Mouse (Mus musculus) limb, embryonic 15.5 days (tissue): ENCODE data around the gene 1700056E22Rik. TPM values are rescaled to one million over a fixed set of nuclear protein-coding genes. Genes with fewer than 3 reads are reported as not detected.

Source experiments
- ATAC-seq: fragments of 200-750 bp; cut with Nextera tagmentation; 2 replicates; pipeline ENCODE4 v1.8.0; 2017; ENCODE audit warnings: low read depth, moderate TSS enrichment; ENCODE audit not compliant: insufficient number of reproducible peaks, low FRiP score, low TSS enrichment
- H3K27ac ChIP-seq: fragments of 300-500 bp; sonication (generic); 2 replicates; pipeline ENCODE4 v1.5.1; 2015; ENCODE audit warnings: moderate library complexity, mild to moderate bottlenecking, inconsistent platforms
- H3K27me3 ChIP-seq: fragments of 300-500 bp; sonication (generic); 2 replicates; pipeline ENCODE4 v1.6.1; 2015; ENCODE audit warnings: inconsistent platforms
- H3K36me3 ChIP-seq: fragments of 300-500 bp; sonication (generic); 2 replicates; pipeline ENCODE4 v1.6.1; 2015; ENCODE audit warnings: inconsistent platforms
- H3K4me1 ChIP-seq: fragments of 300-500 bp; sonication (generic); 2 replicates; pipeline ENCODE4 v1.6.1; 2015; ENCODE audit warnings: inconsistent platforms
- H3K4me2 ChIP-seq: fragments of 300-500 bp; sonication (generic); 2 replicates; pipeline ENCODE4 v1.6.1; 2015; ENCODE audit warnings: mild to moderate bottlenecking, inconsistent platforms
- H3K4me3 ChIP-seq: fragments of 300-500 bp; sonication (generic); 2 replicates; pipeline ENCODE4 v1.5.1; 2015; ENCODE audit warnings: mild to moderate bottlenecking, inconsistent platforms
- H3K9ac ChIP-seq: fragments of 300-500 bp; sonication (generic); 2 replicates; pipeline ENCODE4 v1.6.1; 2015; ENCODE audit warnings: inconsistent platforms
- H3K9me3 ChIP-seq: fragments of 300-500 bp; sonication (generic); 2 replicates; pipeline ENCODE4 v1.6.1; 2016; ENCODE audit warnings: inconsistent platforms
- WGBS: fragments of 180-500 bp; shearing (Covaris S2); methylation state at CpG from one replicate; pipeline ENCODE4 v1.1.7; 2015; 5-methylcytosine and 5-hydroxymethylcytosine counted together
- polyA plus RNA-seq: library from polyadenylated mRNA; unstranded; fragments of >200 nt; fragmentation: Nextera tagmentation; extraction: Ambion mirVana; gene quantifications from 2 replicates; pipeline ENCODE4 v1.2.1, GENCODE M21; 2015

1700056E22Rik gene
- polyA plus RNA-seq, 1 experiment from 2014 or later = 1.2 TPM

GRCm38 (mm10) chr1:184014091-184014490, 20.0 kb downstream of the 1700056E22Rik start:
- Histone ChIP-seq H3K4me2 (no peak overlapping the region), H3K9ac (no peak overlapping the region), H3K9me3 (no peaks in the 10 kb centered on the region), H3K27ac (no peak overlapping the region), H3K36me3 (no peaks in the 10 kb centered on the region), H3K4me1 (no peaks in the 10 kb centered on the region), H3K4me3 (no peak overlapping the region), H3K27me3 (no peaks in the 10 kb centered on the region)
- 82% methylated on average over 3 of the region's 3 CpGs for WGBS
- no peak for ATAC-seq

GRCm38 (mm10) chr1:184013106-184013505, 21.0 kb downstream of the 1700056E22Rik start, which contains the start of gene Dusp10:
Gene Dusp10 (plus strand): TSS chr1:184013302.
- Histone ChIP-seq H3K9me3 (no peaks in the 10 kb centered on the region), H3K27me3 (no peaks in the 10 kb centered on the region), H3K27ac (no peak within 1 kb of the TSS), H3K4me2 (no peak within 1 kb of the TSS), H3K36me3 (no peaks in the 10 kb centered on the region), H3K4me3 (no peak within 1 kb of the TSS), H3K4me1 (no peaks in the 10 kb centered on the region), H3K9ac (no peak within 1 kb of the TSS)
- whole genome bisulfite sequencing = 86% methylated on average over 4 of the region's 4 CpGs
- ATAC-seq = no peak

- 92% methylated on average over 6 of the region's 6 CpGs for WGBS
These were observed 22.8 kb downstream of the 1700056E22Rik start for GRCm38 (mm10) chr1:184011311-184011710.

GRCm38 (mm10) chr1:184006086-184006485, 28.0 kb downstream of the 1700056E22Rik start:
- no peak for ATAC-seq
- Histone ChIP-seq H3K9me3 (no peaks in the 10 kb centered on the region), H3K9ac (no peak overlapping the region), H3K27ac (no peak overlapping the region), H3K4me2 (no peak overlapping the region), H3K27me3 (no peaks in the 10 kb centered on the region), H3K4me3 (no peak overlapping the region), H3K36me3 (no peaks in the 10 kb centered on the region), H3K4me1 (no peaks in the 10 kb centered on the region)

More at GRCm38 (mm10) chr1:184011311-184011710, 22.8 kb downstream of the 1700056E22Rik start:
- Histone ChIP-seq H3K4me2 (no peak overlapping the region), H3K4me3 (no peak overlapping the region), H3K27me3 (no peaks in the 10 kb centered on the region), H3K9me3 (no peaks in the 10 kb centered on the region), H3K36me3 (no peaks in the 10 kb centered on the region), H3K4me1 (no peaks in the 10 kb centered on the region), H3K9ac (no peak overlapping the region), H3K27ac (no peak overlapping the region)
- no peak for ATAC-seq

GRCm38 (mm10) chr1:184005315-184006058, 28.6 kb downstream of the 1700056E22Rik start:
- WGBS = 54% methylated on average over 6 of the region's 6 CpGs
- H3K36me3 ChIP-seq = no peaks in the 10 kb centered on the region
- no peak overlapping the region for H3K4me2 ChIP-seq

GRCm38 (mm10) chr1:184004311-184004710, 29.8 kb downstream of the 1700056E22Rik start:
- H3K9ac ChIP-seq = no peak overlapping the region
- no peak overlapping the region for H3K4me3 ChIP-seq
- no peaks in the 10 kb centered on the region for H3K27me3 ChIP-seq
- H3K27ac ChIP-seq = no peak overlapping the region
- 33% methylated on average over 2 of the region's 2 CpGs for WGBS
- ATAC-seq = no peak
- H3K36me3 ChIP-seq = no peaks in the 10 kb centered on the region
- H3K9me3 ChIP-seq = no peaks in the 10 kb centered on the region
- H3K4me1 ChIP-seq = no peaks in the 10 kb centered on the region
- H3K4me2 ChIP-seq = no peak overlapping the region

More at GRCm38 (mm10) chr1:184005315-184006058, 28.6 kb downstream of the 1700056E22Rik start:
- Histone ChIP-seq H3K9me3 (no peaks in the 10 kb centered on the region), H3K4me1 (no peaks in the 10 kb centered on the region), H3K27ac (no peak overlapping the region), H3K9ac (no peak overlapping the region), H3K4me3 (no peak overlapping the region), H3K27me3 (no peaks in the 10 kb centered on the region)
- ATAC-seq = no peak

GRCm38 (mm10) chr1:184002470-184002869, 31.6 kb downstream of the 1700056E22Rik start:
- Histone ChIP-seq H3K36me3 (no peaks in the 10 kb centered on the region), H3K4me3 (no peak overlapping the region), H3K9me3 (no peaks in the 10 kb centered on the region), H3K4me1 (no peaks in the 10 kb centered on the region), H3K27me3 (no peaks in the 10 kb centered on the region), H3K9ac (no peak overlapping the region), H3K4me2 (no peak overlapping the region), H3K27ac (no peak overlapping the region)
- ATAC-seq = no peak
- 71% methylated on average over 2 of the region's 2 CpGs for WGBS

GRCm38 (mm10) chr1:183997207-183997606, 36.9 kb downstream of the 1700056E22Rik start:
- Histone ChIP-seq H3K4me1 (no peaks in the 10 kb centered on the region), H3K9ac (no peak overlapping the region), H3K36me3 (no peaks in the 10 kb centered on the region), H3K4me2 (no peak overlapping the region), H3K27ac (no peak overlapping the region), H3K9me3 (no peaks in the 10 kb centered on the region), H3K4me3 (no peak overlapping the region), H3K27me3 (no peaks in the 10 kb centered on the region)
- WGBS = 71% methylated on average over 2 of the region's 2 CpGs
- ATAC-seq = no peak

- H3K27me3 ChIP-seq = no peaks in the 10 kb centered on the region
- 86% methylated on average over 2 of the region's 2 CpGs for WGBS
- H3K27ac ChIP-seq = no peak overlapping the region
- no peaks in the 10 kb centered on the region for H3K4me1 ChIP-seq
- no peak for ATAC-seq
- H3K36me3 ChIP-seq = no peaks in the 10 kb centered on the region
- H3K4me3 ChIP-seq = no peak overlapping the region
- no peak overlapping the region for H3K4me2 ChIP-seq
- no peaks in the 10 kb centered on the region for H3K9me3 ChIP-seq
- no peak overlapping the region for H3K9ac ChIP-seq
These were observed 42.2 kb downstream of the 1700056E22Rik start for GRCm38 (mm10) chr1:183991921-183992320.

GRCm38 (mm10) chr1:183987711-183988245, 46.3 kb downstream of the 1700056E22Rik start:
- ATAC-seq = no peak
- no peaks in the 10 kb centered on the region for H3K4me1 ChIP-seq
- no peak overlapping the region for H3K9ac ChIP-seq
- H3K9me3 ChIP-seq = no peaks in the 10 kb centered on the region
- H3K36me3 ChIP-seq = no peaks in the 10 kb centered on the region
- WGBS = 82% methylated on average over 7 of the region's 7 CpGs
- H3K27me3 ChIP-seq = no peaks in the 10 kb centered on the region
- no peak overlapping the region for H3K27ac ChIP-seq
- H3K4me3 ChIP-seq = no peak overlapping the region
- H3K4me2 ChIP-seq = no peak overlapping the region
